Mouse (Mus musculus): Measurements from ENCODE around the gene Camkv.

Camkv gene

DNA sequence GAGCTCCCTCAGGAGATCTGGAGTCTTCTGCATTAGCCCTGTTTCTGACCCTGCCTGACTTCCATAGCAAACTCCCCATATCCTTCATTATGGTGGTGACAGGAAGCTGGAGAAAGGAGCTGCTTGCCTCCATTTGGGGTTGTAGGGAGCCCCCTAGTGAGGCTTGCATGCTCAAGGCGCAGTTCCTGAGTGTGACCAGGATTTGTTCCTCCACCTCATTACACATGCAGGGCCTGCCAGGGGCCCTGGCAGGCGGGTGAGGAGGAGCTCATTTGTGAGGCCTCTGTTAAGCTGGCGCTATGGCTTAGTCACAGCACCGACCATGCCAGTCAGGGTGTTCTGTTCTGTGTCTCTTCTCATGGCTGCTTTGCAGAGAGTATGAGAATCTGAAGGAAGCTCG, 26.4 kb downstream of the Camkv start:
- peak; percentile 72 to 80 for DNase-seq (ENCODE audit: low spot score in 2 of 2)

DNA sequence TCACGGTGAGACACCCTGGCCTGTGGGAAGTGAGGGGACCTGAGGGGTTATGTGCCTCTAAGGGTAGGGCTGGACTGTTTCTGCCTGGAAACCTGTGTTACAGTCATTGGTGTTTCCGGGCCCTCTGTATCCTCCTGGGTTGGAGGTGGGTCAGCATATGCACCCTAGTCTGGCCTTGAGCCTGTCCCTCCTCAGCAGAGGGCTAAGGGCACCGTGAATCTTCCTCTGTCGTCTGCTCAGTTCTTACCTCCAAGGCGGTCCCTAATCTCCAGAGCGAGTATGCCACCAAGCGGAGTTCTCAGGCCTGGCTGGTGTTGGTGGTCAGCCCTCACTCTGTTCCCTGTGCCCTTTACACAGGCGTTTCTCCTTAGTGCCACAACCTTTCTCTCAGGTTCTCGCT, 27.4 kb downstream of the Camkv start:
- no peak for DNase-seq (ENCODE audit: low spot score in 2 of 2)

DNA sequence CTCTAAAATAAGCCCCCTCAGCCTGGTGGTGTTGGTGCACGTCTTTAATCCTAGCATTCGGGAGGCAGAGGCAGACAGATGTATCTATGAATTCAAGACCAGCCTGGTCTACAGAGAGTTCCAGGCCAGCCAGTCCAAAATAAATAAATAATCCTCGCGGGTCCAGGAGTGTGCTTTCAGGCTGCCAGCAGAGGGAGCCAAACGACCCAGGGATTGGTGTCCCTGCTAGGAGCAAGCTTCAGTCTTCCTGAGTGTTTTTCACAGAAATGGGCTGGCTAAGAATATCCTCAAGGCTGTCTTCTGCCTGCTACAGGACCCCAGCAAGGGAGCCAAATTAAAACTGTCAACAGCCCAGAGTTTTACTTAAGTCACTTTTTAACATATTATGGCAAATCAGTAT, 28.2 kb downstream of the Camkv start:
- peak in 1 of 2 experiments; percentile 78 for DNase-seq (ENCODE audit: low spot score in 2 of 2)

DNA sequence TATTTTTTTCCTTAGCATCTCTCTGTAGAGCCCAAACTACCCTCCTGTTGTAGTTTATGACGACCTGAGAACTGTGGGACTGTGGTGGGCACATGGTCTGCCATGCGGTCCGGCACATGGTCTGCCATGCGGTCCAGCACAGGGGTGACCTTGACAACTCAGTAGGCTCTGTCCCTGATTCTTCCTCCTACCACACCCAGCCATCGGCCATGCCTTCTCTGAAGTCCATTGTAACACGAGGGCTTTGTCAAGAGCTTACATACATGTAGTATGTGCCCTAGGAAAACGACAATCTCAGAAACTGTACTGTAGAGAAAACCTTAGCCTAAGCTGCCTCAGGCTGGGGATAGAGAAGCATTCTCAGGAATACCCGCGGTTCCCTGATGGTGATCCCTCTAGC, 29.2 kb downstream of the Camkv start:
- DNase-seq (ENCODE audit: low spot score in 2 of 2), result no peak

DNA sequence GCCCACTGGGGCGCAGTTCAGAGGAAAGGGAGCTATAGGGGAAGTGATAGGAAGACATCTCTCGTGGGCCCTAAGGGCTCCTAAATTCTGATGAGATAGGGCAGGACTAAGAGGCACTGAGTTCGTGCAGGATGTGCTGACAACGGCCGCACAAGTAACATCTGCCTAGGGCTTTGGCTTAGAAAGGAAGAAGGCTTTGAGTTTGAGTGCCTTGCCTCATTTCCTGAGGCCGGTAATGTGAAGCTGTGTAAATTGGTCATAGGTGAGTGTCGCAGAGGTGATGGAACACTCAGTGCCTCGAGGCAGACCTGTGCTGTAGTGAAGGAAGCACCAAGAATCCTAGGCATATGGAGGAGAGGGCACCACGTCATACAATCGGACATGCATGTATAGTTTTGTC, 31.2 kb downstream of the Camkv start:
- DNase-seq (ENCODE audit: low spot score in 2 of 2), result no peak

DNA sequence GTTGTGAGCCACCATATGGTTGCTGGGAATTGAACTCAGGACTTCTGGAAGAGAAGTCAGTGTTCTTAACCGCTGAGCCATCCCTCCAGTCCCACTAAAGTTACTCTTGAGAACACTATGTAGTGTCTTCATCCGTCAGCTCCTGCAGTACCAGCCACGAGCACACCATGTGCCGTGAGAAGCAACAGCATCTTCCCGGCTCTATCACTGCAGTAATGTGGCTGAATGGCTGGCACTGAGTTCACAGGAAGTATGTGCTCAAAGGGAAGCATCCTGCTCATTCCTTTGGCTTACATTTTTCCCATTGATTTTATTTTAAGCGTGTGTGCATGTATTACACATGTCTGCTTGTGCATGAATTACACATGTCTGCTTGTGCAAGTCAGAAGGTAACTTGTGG, 32.0 kb downstream of the Camkv start:
- DNase-seq (ENCODE audit: low spot score in 2 of 2), result no peak

DNA sequence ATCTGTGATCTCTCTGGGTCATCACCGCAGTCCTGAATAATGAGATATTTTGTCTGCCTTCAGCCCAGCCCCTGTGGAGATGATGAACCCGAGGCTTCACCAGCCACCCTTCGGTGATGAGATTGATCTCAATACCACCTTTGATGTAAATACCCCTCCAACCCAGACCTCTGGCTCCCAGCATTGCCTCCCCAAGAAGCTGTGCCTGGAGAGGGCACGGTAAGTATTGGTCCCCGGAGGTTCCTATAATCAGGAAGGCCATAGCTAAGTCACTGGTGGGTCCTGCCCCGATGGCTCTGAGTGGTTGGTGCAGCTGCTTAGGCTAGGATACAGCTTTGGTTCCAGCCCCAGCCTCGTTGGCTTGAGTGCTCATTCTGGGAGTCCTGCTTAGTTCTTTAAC, 33.1 kb downstream of the Camkv start:
- no peak for DNase-seq (ENCODE audit: low spot score in 2 of 2)

DNA sequence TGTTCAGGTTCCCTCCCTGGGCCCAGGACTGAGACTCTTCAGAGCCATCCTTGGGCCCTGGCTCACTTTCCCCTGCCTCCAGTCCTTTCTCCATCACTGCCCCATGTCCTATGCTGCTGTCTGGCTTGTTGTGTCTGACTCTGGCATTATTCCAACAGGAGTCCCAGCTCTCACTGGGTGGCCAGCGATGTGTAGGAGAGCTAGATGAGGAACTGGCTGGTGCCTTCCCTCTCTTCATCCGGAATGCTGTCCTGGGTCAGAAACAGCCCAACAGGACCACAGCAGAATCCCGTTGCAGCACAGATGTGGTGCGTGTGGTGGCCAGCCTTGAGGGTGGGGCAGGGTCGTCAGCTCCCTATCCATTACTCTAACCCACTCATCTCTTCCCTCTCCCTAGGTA, 34.8 kb downstream of the Camkv start:
- no peak for DNase-seq (ENCODE audit: low spot score in 2 of 2)

DNA sequence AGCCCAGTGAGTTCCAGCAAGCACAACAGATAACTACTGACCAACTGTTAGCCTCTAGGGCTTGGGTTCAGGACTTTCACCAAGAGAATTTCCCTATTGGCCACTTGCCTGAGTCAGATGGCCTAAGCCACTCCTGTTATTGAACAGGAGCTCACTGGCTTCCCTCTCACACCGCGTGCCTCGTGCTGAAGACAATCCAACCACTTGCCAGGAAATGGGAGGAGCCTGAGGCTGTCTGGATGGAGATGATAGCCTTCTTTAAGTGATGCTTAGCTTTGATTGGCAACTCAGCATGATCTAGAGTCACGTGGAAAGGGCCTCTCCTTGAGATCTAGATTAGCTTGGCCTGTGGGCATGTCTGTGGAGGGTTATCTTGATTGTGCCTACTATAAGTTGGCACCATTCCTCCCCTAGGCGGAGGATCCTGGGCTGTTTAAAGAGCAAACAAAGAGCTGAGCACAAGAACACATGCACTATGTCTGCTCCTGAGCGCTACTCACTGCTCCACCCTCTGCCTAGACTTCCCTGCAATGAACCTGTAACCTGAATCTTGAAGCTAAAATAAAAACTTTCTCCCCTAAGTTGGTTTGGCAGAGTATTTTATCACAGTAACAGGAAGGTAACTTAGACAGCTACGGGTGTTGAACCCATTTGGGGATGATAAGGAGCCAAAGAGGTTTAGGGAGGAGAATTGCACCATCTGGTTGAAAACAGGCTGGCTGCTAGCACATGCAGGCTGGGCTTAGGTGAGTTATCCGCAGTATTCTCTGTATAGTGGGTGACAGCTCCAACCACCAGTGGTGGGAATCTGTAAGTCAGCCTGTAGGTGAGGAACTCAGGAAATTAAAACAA, 36.4 kb downstream of the Camkv start:
- DNase-seq (ENCODE audit: low spot score in 2 of 2), result no peak

DNA sequence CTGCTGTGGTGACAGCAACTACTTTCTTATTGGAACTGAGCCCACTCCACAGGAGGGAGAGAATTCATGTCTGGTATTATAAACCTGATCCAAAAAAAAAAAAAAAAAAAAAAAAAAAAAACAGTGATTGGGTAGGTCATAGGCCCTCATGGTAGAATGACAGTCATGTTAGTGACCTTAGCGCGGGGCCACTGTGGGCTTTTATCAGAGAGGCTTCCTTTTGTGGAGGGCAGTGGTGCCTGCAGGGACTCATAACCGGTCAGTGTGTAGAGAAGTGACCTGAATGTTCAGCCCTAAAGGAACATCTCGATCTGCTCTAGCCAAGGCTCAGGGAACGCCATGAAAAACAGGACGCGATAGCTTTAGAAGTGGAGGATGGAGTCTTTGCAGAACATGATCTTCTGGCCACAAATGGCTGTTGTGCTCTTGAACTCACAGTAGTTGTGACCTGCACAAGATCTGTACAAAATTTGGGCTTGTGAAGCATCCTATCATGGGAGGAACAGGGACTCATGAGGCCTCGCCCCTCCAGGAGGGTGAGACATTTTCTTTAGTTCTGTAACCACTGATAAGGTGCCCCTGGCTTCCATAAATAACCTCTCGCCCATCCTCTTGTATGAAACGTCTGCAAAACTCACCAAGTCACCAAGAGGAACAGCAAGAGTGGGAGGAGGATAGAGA, 39.2 kb downstream of the Camkv start:
- DNase-seq (ENCODE audit: low spot score in 2 of 2), result no peak

DNA sequence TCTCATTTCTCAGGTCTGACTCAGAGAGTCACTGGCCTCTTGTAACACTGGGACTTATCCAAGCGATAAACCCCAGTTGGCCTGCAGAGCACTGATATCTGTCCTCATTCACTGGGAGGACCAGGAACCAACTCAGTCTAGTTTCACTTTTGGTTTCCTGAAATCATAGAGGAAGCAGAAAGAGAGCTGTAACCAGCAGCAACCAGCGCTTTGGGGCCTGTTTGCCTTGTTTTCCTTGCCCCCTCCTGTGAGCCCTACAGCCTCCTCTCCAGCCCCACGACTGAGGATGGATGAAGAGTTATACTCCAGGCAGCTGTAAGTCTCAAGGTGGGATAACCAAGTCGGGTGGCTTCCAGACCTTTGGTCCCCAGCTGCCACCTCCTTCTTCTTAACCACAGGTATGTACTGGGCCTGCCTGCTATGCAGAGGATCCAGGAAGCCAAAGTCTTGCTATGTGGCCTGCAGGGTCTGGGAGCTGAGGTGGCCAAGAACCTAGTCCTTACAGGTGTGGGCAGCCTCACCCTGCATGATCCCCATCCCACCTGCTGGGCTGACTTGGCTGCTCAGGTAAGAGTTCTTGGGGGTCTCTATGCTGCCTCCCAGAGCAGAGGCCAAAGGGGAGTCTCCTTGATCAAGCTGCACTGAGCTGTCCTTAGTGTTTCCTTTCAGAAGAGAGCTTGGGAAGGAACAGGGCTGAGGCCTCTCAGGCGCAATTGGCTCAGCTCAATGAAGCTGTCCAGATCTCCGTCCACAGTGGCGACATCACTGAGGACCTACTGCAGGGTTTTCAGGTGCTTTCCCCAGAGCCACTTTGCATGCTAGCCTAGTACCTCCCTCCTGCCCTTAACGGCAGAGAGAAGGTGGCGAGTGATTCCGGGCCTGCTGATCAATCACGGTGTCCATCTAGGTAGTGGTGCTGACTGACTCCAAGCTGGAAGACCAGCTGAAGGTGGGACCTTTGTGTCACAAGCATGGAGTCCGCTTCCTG, 40.2 kb downstream of the Camkv start, which contains the start of gene Uba7:
Uba7 (plus strand) TSS at position 107 of the 988 bp plus-strand sequence.
- no peak for DNase-seq (ENCODE audit: low spot score in 2 of 2)

DNA sequence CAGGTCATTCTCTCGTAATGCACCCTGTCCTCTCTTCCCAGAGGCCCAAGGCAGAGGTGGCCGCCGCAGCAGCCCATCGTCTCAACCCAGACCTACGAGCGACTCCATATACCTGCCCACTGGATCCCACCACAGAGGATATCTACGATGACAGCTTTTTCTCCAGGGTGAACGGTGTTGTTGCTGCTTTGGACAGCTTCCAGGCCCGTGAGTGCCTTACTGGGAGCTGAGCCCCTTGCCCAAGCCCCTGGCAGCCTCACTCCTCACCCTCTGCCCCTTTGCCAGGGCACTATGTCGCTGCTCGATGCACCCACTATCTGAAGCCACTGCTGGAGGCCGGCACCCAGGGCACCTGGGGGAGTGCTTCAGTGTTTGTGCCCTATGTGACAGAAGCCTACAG, 43.3 kb downstream of the Camkv start:
- no peak for DNase-seq (ENCODE audit: low spot score in 2 of 2)

DNA sequence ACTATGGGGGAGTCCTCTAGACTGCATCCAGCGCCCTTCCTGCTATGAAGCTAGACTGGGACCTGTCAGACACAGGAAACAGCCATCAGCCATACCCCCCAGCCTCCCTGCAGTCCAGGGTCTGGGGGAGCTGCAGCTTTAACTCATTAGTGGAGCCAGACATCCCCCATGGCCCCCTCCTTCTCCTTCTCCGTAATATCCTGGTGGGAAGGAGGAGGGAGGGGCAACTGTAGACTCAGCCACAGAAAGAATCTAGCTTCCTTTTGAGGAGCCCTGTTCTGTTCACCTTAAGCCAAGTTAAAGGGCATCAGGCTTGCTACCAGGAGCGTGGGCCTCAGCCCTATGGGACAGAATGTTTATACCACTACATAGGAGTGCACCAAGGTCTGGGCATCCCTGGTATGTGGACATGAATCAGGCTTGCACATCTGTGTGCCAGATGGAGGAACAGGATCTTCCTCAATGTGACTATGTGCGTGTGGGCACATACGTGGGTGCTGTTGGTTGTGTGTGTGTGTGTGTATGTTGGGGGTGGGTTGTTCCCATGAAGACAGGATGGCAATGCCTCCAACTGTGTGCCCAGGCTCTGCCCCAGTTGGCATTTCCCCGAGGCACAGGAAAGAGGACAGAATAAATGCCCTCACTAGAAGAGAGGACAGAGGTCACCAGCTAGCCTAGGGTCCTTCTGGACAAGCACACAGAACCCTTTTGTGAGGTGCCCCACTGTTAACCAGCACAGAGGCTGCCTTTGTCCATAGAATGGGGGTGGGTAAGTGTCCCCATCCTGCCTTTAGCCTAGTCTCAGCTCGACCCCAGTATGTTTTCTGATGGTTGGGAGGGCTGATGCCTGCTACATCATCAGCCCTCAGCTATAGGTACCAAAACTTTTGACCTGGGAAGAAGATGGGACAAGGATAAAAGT, 46.5 kb downstream of the Camkv start:
- DNase-seq (ENCODE audit: low spot score in 2 of 2), result peak in 1 of 2 experiments; percentile 40

DNA sequence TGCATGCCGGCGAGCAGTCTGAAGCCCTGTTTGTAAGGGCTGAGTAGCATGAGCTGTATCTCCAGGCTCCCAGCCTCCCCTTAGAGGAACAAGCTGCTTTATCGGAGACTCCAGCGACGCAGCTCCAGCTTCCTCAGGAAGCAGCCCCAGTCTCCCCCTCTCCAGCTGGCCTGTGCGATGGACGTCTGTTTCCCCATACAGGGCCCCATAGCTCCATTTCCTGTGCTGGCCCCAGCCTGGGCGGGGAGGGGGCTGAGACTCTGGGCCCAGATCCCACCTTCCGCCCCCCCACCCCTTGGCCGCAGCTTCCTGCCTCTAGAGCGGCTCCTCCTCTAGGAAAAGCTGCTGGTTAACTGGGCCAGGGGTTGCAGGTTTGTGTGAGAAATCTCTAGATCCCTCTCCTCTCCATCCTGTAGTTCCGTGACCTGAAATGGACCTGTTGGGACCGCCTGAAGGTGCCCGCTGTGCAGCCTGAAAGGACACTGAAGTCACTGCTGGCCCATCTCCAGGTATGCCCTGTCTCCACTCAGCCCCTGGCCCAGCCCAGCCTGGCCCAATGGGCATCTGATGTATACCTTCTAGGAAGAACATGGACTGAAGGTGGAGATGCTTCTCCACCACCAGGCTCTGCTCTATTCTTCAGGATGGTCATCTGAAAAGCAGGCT, 47.3 kb downstream of the Camkv start, which contains the start of gene Gm20661:
Gm20661 (plus strand) TSS at position 378 of the 666 bp plus-strand sequence.
- DNase-seq (ENCODE audit: low spot score in 2 of 2), result no peak

DNA sequence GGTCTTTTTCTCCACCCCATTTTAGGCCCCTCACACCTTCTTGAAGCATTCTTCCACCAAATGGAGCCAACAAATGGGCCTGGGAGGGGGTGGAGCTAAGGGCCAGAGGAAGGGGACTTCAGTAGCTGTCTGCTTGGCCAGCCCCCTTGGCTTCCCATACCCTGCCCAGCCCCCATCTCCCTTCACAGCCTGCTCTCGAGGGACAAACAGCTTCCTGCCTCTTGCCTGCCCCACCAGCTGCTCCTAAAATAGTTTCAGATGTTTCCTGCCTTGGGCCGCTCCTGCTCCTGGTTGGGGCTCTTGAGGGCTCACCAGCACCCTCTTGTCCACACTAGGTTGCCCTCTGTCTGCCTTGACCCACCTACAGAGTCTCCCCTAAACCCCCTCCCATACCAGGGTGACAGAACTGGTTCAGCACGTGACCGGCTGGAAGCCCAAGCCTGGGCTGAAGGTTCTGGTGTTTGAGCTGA, 48.0 kb downstream of the Camkv start:
- no peak for DNase-seq (ENCODE audit: low spot score in 2 of 2)

DNA sequence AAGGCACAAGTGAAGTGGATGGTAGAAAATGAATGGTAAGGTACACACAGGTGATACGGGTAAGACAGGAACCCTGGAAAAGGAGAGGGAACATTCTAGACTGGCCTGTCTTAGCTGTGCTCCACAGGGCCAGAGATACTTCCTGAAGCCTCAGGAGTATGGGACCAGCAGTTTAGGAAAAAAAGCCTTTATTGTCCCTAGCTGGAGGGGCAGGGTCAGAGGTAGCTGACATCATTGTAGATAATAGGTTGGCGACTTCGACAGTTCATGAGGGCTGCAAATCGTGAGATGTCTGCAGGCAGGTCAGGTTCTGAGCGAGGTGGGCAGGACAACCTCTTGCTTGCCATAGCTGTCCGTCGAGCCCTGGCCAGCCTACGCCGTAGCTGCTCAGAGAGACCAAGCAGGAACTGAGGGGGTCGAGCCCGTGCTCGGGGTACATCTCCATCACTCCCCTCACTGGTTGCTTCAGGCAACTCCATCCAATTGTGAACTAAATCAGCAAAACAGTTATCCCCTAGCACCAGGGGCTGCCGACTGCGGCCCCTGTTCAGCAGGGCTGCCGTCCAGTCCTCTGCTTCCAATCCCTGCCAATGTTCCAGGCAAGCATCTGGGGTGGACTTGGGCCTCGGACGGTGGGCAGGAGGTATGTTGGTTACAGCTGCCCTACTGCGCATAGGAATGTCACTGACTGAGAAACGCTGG, 48.7 kb downstream of the Camkv start:
- DNase-seq (ENCODE audit: low spot score in 2 of 2), result no peak

DNA sequence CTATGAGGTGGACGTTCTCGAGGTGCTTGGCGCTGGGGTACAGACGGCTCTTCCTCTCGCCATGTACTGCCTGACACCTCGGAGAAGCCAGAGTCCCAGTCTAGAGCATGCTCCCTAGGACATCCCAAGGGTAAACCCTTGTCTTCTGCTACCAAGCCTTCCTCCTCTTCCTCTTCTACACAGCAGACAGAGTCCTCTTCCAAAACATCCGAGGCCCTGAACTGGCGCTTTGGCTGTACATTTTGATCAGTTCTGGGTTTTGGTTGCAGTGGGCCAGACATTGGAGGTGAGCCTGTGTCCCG, 49.2 kb downstream of the Camkv start:
- DNase-seq (ENCODE audit: low spot score in 2 of 2), result no peak

DNA sequence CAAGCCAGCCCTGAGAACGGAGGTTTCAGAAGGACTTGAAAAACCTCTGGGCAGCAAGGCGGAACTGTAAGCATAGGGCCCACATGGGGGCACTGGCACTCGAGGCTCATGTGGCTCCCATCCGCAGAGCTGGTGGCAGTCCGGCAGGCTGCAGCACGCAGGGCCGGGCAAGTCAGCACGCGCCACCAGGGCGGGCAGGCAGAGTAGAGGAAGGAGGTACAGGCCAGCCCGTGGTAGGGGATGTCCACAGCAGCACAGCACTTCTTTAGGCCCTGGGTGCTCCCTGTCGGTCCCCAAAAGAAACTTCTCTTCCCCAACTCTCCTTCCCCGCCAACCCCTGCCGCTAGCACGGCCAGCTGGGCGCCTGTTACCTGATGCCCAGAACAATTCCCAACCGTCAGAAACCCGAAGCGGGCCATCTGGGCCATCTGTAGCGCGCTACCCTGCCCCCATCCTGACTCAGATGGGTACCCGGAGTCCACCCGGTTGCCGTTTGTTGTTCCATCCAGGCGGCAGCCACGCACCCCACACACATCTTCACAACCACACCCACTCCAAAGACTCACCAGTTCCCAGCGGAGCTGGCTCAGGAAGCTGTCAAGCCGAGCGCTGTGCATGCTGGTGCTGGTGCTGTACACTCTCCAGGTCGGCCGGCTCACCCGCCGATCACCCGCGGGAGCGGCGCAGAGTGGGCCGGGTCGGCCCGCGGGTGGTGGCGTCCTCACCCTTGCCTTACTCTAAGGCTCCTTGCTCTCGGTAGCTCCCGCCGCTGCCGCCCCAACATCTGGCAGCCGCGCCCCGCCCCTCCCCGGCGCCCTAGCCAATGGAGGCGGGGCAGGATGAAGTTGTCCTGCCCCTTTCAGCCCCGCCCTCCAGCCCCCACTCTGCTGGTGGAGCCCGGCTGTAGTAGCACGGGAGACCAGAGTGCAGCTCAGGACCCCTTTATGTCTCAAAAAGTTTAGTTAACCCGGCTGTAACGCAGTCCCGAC, 50.0 kb downstream of the Camkv start, which contains the start of gene Inka1:
Inka1 (minus strand) TSS at position 749 of the 989 bp plus-strand sequence.
- peak; percentile 75 to 79 for DNase-seq (ENCODE audit: low spot score in 2 of 2)

All from frontal cortex, postnatal 36 days (tissue).